Mouse (Mus musculus): ENCODE results near the gene Gm4779.
"Not testable (repeated sequence)": the region's sequence is repeated elsewhere in the genome, so short reads cannot be mapped to it uniquely, and the experiment has no call there.

Gm4779 gene

GRCm38 (mm10) chrX:101794342-101794741, at the start of gene Gm4779, which contains the start of gene 8030474K03Rik:
Gene Gm4779 (minus strand): TSS chrX:101794423.
Gene 8030474K03Rik (plus strand): TSS chrX:101794656.
- no peak for DNase-seq (ENCODE audit: low spot score)

GRCm38 (mm10) chrX:101819980-101820379, 25.8 kb upstream of the Gm4779 start:
- DNase-seq (ENCODE audit: low spot score), result not testable (repeated sequence)

- DNase-seq (ENCODE audit: low spot score), result no peak
Measured at GRCm38 (mm10) chrX:101819163-101819562, 24.9 kb upstream of the Gm4779 start.

- no peak for DNase-seq (ENCODE audit: low spot score)
Measured at GRCm38 (mm10) chrX:101811750-101812149, 17.5 kb upstream of the Gm4779 start.

- DNase-seq (ENCODE audit: low spot score), result no peak
Measured at GRCm38 (mm10) chrX:101805512-101805911, 11.3 kb upstream of the Gm4779 start.

GRCm38 (mm10) chrX:101791551-101791950, 2.7 kb downstream of the Gm4779 start:
- DNase-seq (ENCODE audit: low spot score), result peak; percentile 38

- peak; percentile 16 for DNase-seq (ENCODE audit: low spot score)
Measured at GRCm38 (mm10) chrX:101772035-101772434, 22.2 kb downstream of the Gm4779 start.

GRCm38 (mm10) chrX:101770307-101770706, 23.9 kb downstream of the Gm4779 start:
- DNase-seq (ENCODE audit: low spot score), result no peak

GRCm38 (mm10) chrX:101769478-101769877, 24.7 kb downstream of the Gm4779 start:
- no peak for DNase-seq (ENCODE audit: low spot score)

GRCm38 (mm10) chrX:101767280-101767679, 26.9 kb downstream of the Gm4779 start:
- DNase-seq (ENCODE audit: low spot score), result no peak

GRCm38 (mm10) chrX:101765111-101765510, 29.1 kb downstream of the Gm4779 start:
- no peak for DNase-seq (ENCODE audit: low spot score)

- DNase-seq (ENCODE audit: low spot score), result no peak
Measured at GRCm38 (mm10) chrX:101764621-101765020, 29.6 kb downstream of the Gm4779 start.

GRCm38 (mm10) chrX:101754478-101754877, 39.7 kb downstream of the Gm4779 start:
- peak; percentile 15 for DNase-seq (ENCODE audit: low spot score)

- no peak for DNase-seq (ENCODE audit: low spot score)
Measured at GRCm38 (mm10) chrX:101750144-101750543, 44.1 kb downstream of the Gm4779 start.

GRCm38 (mm10) chrX:101741064-101741433, 53.2 kb downstream of the Gm4779 start:
- DNase-seq (ENCODE audit: low spot score), result no peak

GRCm38 (mm10) chrX:101740335-101741063, 53.7 kb downstream of the Gm4779 start:
- DNase-seq (ENCODE audit: low spot score), result no peak
